Mouse (Mus musculus): ENCODE measurements around the gene Disp1.

Disp1 gene

DNA sequence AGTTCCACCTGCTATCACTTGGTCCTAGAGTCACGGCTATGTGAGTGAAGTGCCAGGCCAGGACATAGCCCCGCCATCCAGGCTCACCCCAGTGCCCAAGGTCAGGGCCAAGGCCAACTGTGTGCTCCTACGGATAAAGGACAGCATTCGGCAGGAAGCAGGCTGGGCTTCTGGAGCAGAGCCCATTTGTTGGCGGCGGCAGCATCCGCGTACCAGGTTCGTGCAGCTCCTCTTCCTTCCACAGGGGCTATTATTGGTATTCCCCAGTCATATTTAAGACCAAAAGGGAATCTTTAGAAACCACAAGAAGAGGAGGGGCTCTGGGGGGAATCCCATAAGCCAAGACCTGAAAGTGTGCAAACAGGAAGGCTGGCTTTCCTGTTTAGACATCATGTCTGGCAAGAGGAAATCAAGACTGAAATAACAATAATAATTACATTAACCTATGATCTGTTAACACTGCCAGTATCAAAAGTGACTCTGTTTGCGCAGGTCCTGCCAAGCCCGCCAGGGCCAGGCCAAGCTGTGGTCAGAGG is 180.4 kb downstream of the Disp1 start:
- DNase-seq (ENCODE audit: low read depth, low spot score) = no peak

DNA sequence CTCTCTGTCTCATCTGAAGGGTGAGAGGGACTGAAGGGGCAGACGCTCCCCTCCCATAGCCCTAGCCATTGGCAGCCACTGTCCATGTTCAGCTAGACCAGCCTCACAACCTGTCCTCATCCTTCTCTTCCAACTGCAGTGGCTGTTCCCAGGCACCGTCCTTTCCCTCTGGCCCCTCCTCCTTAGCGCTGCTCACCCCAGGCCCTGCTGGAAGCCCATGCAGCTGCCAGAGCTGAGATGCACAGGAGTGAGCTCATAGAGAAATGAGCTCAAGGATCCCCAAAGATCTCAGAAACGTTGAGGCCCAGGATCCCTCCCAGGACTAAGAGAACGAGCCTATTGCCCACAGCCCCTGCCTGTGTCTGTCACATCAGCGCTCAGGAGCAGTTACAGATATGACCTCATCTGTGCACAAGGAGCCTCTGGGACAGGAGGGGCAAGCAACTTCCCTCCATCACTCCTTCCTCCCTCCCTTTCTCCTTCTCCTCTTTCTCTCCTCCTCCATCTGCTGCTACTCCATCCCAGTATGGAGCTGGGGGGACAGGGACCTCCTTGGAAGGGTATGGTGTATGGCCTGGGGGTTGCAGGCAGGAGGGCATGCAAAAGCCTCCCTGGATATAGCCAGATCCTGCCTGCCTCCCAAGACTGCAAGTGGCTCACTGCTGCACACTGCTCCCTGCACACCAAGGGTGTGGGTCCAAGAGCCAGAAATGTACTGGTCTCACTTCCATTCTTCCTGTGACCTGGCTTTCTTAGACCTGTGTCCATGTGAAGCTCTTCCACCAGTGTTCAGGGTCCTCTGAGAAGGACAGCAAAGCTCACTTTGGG is 181.2 kb downstream of the Disp1 start:
- DNase-seq (ENCODE audit: low read depth, low spot score) = no peak

DNA sequence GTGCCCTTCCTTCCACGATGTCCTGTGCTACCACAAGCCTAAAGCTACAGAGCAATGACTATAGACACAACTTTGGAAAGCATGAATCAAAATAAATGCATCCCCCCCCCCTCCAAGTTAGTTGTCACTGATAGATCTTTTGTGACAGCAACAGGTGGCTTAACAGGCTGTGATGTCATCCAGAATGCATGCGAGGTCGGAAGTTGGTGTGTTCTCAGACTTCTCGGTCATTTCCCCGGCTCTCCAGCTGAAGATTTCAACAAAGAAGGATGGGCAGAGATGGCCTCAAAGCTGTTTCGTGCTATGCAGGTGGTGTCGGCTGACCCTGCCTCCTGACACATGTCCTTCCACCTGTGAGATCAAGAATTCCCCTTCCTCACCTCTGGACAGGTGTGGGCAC is 181.9 kb downstream of the Disp1 start:
- DNase-seq (ENCODE audit: low read depth, low spot score) = no peak
